Mouse (Mus musculus) lung, postnatal 10 days (tissue): ENCODE data around the gene Cyfip2.

Source experiments
- DNase-seq: peaks from one replicate; pipeline ENCODE4 v3.0.0; 2021

The Cyfip2 gene

GRCm38 (mm10) chr11:46307768-46308167, 4.9 kb downstream of the Cyfip2 start:
- DNase-seq = no peak

DNA sequence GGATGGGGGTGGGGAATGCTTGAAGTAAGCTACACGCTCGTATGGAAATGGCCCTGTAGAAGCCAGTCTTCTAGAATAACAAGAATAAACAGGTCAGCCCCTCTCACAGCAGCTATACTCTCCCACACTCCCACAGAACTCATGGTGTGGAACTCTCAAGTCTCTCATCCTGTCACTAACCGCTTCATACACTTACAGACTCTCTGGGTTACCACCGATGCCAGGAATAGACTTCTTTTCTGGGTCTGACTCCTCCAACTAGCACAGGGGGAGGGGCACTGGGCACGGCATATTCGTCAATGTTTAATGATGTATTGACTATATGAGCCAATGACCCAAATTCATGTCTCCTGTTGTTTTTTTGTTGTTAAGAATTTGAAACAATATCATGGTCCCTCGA, 5.9 kb downstream of the Cyfip2 start:
- no peak for DNase-seq

DNA sequence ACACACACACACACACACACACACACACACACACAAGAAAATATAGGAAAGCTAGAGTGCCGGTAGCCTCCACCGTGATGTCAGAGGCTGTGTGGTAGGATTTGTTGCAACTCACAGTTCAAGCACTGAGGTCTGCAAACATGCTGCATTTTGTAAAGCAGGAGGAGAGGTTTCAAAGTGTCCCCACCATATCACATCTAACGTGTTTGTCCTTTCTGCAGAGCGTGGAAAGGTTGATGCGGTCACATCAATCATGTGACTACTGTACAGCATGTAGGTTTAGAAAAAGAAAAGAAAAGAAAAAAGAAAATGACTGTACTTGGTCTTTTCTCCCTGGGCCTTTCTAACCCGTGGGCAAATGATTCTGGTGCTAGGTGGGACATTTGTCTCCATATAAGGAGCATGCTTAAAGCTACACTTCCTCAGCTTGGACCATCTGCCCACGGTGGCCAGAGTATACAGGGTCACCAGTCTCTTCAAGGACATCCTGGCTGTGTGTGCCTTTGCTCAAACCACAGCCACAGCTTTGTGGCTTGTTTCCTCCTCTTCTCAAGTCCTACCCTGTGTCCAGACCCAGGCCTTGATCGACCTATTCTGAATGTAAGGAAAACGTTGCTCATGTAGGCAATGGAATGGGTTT, 6.7 kb downstream of the Cyfip2 start:
- no peak for DNase-seq

DNA sequence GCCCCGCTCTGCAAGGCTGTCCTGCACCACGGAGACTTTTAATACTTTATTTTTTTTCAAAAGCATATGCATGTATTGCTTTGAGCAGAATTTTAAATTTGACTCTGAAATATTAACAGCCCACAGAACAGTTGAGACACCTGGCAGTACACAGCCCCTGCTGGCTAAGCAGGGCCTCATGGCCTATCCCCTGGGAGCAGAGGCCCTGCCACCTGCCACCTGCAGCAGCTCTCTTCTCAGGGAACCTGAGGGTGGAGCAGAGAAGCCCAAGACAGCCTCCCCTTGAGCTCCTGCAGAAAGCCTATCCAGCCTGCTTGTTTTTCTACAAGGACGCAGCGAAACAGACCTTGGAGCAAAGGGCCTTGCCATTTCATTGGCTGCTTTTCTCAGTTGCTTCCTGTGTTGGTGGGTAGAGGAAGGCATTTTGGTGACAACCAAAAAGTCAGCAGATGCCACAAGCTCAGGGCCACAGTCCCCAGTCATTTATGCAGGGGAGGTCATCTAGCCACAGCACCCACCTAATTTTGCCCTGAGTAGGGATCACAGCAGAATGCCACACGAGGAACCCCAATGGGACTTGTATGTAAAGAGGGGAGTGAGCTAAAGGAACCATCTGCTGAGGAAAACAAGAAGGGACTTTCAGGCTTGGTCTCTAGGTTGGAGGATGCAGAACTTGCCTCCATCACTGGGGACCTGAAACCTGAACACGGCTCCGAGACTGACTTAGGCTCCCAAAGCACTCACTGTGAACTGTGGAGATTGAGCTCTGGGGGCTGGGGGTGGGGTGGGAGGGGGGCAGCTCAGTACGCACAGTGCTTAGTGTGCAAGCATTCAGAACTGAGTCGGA, 7.6 kb downstream of the Cyfip2 start:
- no peak for DNase-seq

- DNase-seq = no peak
These were observed 8.6 kb downstream of the Cyfip2 start for GRCm38 (mm10) chr11:46304093-46304492.

DNA sequence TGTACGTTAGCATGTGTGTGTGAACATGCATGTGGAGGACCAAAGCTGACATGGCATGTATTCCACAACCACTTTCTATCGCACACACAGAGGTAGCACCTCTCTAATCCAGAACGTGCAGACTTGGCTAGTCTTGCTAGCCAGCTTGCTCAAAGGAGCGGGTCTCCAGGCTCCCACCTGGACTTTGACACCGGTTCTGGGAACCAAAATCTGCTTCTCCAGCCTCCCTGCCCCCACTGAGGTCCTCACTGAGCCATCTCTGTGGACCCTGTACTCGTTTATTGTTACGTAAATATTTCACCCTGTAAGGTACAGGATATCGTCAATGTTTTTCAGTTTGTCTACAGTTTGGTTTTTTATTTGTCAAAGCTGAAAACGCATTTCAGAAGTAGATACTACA, 10.2 kb downstream of the Cyfip2 start:
- no peak for DNase-seq

DNA sequence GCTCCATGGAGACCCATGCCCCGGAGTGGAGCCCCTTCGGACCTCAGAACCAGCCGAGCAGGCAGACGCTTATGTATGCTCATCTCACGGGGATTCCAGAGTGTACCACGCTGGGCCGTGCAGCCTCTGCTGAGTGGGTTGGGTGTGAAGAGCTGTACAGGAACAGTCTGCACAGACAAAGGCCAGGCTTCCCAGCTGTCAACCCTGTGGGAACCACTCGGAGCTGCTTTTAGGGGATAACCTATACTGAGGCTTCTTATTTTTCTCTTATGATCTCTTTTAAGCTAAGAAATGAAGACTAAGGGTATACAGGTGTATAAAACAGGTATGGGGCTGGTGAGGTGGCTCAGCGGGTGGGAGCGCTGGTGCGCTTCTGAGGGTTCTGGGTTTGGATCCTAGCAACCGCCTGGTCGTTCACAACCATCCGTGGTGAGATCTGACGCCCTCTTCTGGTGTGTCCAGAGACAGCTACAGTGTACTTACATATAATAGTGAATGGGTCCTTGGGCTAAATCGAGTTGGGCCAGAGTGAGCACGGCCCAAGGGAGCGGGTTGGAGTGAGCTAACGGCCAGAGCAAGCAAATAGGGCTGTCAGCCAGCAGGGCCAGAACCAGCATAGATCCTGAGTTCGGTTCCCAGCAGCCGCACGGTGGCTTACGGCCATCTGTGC, 10.9 kb downstream of the Cyfip2 start:
- no peak for DNase-seq

DNA sequence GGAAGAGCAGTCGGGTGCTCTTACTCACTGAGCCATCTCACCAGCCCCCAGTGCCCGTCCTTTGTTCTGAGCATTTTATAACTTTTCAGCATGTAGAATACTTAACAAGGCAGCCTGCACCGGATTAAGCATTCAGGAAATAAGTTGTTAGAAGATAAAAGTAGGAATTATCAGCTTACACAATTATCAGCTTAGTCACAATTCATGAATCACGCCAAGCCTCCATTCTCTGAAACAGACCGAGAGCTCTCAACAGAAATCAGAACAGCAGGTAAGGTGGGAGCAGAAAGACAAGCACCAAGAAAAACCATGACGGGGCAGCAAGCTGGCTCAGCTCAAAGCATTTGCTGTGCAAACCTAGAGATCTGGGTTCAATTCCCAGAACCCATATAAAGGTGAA, 12.8 kb downstream of the Cyfip2 start:
- no peak for DNase-seq

GRCm38 (mm10) chr11:46298889-46299785, 13.5 kb downstream of the Cyfip2 start:
- no peak for DNase-seq

DNA sequence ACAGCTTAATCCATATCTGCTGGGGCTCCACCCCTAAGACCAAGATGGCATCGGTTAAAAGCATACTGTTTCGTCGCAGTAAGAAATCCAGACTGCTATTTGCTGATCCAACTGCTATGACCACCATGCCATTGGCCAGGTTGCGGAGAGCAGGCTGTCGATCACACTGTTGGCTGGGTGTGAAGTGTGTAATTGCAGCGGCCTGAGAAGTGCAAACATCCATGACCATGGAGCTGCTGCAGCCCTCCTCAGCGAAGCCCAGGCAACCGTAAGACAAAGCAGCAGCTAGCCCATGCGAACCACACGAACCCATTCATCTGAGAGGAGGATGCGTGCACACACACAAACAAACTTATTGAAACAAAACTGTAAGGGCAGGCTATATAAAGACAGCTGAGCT, 18.3 kb downstream of the Cyfip2 start:
- no peak for DNase-seq

DNA sequence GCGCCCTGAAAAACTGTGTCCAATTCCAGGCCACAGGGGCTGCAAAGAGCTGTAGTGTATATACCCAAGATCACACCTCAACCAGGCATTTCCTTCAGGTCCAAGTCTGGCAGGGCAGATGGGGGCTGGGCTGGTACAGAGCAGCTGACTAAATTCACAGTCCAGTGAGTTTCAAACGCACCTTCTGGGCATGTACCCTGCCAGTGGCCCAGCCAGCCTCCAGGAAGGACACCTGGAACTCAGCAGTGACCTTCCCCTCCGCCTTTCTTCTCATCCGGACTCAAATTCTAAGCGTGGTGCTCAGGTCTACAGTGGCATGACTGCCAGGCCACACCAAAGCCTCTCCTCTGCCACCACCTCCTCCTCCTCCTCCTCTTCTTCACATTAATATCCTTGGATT, 19.2 kb downstream of the Cyfip2 start:
- DNase-seq = no peak

DNA sequence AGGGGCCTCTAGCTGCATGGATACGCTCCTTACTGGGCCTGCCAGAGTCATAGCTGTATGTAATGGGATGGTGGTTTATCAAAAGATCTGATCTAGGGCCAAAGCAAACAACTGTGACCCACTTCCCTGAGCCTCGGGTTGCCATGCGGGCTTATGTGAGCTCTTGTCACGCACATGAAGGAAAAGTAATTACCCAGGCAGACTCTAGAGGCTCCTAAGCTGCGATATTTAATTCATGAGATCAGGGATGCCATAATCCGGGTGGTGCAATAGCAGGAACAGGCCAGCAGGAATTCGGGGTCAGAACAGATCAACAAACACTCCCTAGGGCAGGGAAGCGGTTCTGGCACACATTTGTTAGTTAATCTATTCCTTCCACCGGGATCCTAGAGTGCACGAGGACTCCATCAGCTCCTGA, 21.7 kb downstream of the Cyfip2 start:
- peak; percentile 15 for DNase-seq

DNA sequence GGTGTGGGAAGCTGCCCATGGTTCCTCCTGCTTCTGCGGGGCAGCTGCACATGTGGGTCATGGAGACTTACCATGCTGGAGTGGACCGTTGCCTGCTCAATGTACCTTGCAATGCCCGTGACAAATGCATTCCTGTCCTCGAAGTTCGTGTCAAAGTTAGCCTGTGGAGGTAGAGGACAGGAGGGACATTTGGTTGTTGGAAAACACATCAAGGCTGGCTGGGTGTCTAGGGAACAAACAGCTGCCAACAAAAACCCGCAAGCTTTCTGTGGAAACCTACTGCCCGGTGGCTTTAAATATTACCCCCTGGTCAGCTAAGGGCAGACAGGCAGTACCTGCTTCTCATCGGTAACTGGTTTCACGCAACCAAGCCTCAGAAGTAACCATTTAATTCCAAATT, 23.1 kb downstream of the Cyfip2 start:
- no peak for DNase-seq

GRCm38 (mm10) chr11:46289022-46289421, 23.6 kb downstream of the Cyfip2 start:
- no peak for DNase-seq

DNA sequence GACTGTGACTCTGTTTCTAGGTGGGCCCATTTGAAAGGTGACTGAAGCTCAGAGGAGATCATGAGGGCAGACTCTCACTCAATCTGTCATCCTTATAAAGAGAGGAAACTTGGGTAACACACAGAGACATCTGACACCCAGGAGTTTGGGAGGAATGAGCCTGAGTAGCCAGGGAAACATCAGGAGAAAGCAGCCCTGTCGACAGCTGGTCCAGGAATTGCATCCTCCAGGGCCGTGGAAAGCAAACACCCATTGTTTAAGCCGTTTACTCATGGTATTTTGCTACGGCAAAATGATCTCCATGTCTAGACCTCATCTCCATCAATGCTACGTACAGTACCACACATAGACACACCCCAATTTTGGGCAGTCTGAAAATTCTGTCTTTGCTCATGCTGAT, 24.6 kb downstream of the Cyfip2 start:
- no peak for DNase-seq

- no peak for DNase-seq
These were observed 25.9 kb downstream of the Cyfip2 start for GRCm38 (mm10) chr11:46286803-46287202.

DNA sequence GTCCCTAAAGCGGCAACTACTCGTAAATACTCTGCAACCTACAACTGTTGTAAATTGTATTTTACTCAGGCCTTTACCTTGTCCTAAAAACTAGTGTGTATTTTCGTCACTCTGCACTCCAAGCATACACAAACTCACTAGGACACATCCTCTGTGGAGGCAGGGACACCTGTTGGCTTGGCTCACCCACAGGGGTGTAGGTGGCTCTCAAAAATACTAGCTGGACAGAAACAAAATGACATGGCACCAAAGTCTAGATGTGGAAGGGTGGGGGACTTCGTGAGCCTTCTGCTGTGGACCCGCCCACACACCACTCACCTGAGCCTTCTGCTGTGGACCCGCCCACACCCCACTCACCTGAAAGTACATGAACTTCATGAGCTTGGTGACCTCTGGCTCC, 28.9 kb downstream of the Cyfip2 start:
- DNase-seq = no peak

DNA sequence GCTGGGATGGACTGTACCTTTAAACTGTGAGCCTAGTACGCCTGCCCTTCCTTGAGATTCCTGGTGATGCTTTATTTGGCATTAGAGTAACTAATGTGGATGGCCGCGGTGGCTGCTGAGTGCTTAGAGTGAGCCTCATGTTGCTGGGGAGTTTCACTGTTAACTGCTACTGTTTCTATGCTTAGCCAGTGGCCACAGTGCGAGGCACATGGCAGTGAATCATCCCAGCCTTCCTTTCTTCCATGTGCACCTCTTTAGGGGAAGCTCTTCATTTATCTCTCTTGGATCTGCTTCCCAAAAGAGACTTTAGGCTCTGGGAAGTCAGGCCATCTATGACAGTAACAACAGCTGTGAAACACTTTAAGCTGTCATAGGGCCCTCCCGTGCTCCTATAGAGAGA, 30.0 kb downstream of the Cyfip2 start:
- no peak for DNase-seq

GRCm38 (mm10) chr11:46278709-46279108, 34.0 kb downstream of the Cyfip2 start:
- DNase-seq = no peak

DNA sequence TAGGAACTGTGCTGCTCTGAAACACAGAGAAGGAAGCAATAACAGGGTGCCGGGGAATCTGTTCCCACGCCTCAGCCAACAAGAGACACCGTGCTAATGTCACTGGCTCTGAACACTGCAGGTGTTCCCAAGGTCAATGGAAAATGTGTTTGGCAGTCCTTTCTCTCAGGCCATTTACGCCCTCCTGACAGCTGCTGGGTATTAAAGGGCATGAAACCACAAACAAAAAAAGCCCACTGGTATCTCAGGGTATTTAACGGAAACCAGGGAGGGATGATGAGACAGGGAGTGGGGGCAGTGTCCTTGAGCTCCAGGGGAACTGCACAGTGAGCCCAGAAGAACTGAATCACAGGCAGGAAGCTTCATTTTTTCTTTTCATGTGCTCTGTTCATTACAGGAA, 34.5 kb downstream of the Cyfip2 start:
- no peak for DNase-seq

DNA sequence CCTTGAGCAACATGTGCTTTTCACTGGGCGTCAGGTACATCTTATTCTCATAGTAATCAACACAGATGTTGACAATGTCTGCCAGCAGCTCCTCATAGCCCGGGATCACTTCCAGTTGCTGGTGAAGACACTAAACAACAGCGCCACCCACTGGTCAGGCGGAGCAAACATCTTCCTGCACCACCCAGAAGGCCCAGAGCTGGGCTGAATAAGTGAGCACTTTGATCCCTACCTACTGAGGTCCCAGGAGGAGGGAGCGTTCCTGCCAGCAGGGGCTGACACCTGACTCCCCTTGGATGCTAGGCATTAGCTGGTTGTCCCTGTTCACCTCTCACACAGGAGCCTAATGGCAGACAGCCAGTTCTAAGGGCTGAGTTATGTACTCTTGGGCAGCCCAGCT, 35.9 kb downstream of the Cyfip2 start:
- DNase-seq = peak; percentile 36

DNA sequence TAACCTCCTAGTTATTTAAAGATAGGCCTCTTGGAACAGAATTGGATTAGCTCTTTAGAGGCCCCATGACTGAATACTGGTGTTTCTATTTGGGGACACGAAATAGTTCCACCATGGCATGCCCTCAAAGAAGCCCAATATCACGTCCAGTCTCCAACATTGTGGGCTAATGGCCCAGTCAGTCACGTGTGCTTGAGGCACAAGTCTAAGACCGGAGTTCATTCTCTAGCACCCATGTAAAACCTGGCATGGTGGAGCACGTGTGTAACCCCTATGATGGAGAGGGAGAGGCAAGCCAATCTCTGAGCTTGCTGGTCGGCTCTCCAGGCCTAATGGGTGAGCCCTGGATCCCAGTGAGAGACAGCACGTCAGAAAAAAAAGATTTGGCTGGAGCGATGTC, 36.5 kb downstream of the Cyfip2 start:
- DNase-seq = no peak

- peak; percentile 85 for DNase-seq
These were observed 37.4 kb downstream of the Cyfip2 start for GRCm38 (mm10) chr11:46275302-46275701.
